Mouse (Mus musculus): ENCODE results near the gene Dnaja3. TPM values are rescaled to one million over a fixed set of nuclear protein-coding genes. Genes with fewer than 3 reads are reported as not detected.
A peak's percentile ranks its signal among the peaks of the same experiment; 100 is the strongest.
"Not testable (repeated sequence)": the region's sequence is repeated elsewhere in the genome, so short reads cannot be mapped to it uniquely, and the experiment has no call there.

The Dnaja3 gene
- polyA plus RNA-seq, 1 experiment from 2014 or later, result 62.6 TPM

GRCm38 (mm10) chr16:4726528-4727128 lies 86.8 kb downstream of the Dnaja3 start:
- H3K4me1 ChIP-seq, result 0 out of 2 replicates have a peak, but pooled peaks cover 11% of the 10 kb centered on the region
- WGBS, result under 1% methylated on average over 40 of the region's 40 CpGs
- ATAC-seq (ENCODE audit: insufficient number of reproducible peaks, low FRiP score, low TSS enrichment, low read depth), result peak; percentile 35
- peak overlapping the region; percentile 91 for H3K9ac ChIP-seq
- H3K4me3 ChIP-seq (replicated peaks), result peak overlapping the region; percentile 96
- no peaks in the 10 kb centered on the region for H3K27me3 ChIP-seq
- H3K36me3 ChIP-seq, result no peaks in the 10 kb centered on the region
- H3K4me2 ChIP-seq (replicated peaks), result peak overlapping the region; percentile 77
- peak overlapping the region; percentile 86 for H3K27ac ChIP-seq (replicated peaks)
- H3K9me3 ChIP-seq (replicated peaks), result no peaks in the 10 kb centered on the region

DNA sequence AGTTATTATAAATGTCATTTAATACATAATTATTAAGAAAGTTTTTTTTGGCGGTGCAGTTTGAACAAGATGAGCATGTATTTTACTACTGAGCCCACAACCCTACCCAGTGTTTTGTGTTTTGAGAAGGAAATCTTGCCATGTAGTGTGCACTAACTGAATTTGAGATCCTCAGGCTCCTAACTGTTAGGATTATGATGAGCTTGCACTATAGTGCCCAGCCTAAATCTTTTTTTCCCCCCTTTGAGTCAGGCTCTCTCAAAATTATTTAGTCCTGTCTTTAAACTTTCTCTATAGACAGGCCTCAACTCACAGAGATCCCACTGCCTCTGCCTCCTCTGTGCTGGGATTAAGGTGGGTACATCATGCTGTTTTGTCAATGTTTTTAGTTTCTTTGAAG lies 87.7 kb downstream of the Dnaja3 start:
- Histone ChIP-seq H3K36me3 (no peaks in the 10 kb centered on the region), H3K4me3 (replicated peaks) (peak overlapping the region; percentile 96), H3K9ac (no peak overlapping the region), H3K27ac (replicated peaks) (no peak overlapping the region), H3K4me2 (replicated peaks) (peak overlapping the region; percentile 77; the same call in 1 of the 2 replicates), H3K9me3 (replicated peaks) (no peaks in the 10 kb centered on the region), H3K4me1 (0 out of 2 replicates have a peak, but pooled peaks cover 11% of the 10 kb centered on the region), H3K27me3 (no peaks in the 10 kb centered on the region)
- WGBS, result 85% methylated on average over 1 of the region's 1 CpGs
- no peak for ATAC-seq (ENCODE audit: insufficient number of reproducible peaks, low FRiP score, low TSS enrichment, low read depth)

GRCm38 (mm10) chr16:4727963-4728362 lies 88.2 kb downstream of the Dnaja3 start:
- no peaks in the 10 kb centered on the region for H3K27me3 ChIP-seq
- H3K4me2 ChIP-seq (replicated peaks), result no peak overlapping the region
- no peak overlapping the region for H3K9ac ChIP-seq
- WGBS, result 21% methylated on average over 1 of the region's 1 CpGs
- H3K4me3 ChIP-seq (replicated peaks), result no peak overlapping the region
- ATAC-seq (ENCODE audit: insufficient number of reproducible peaks, low FRiP score, low TSS enrichment, low read depth), result no peak
- H3K9me3 ChIP-seq (replicated peaks), result no peaks in the 10 kb centered on the region
- H3K4me1 ChIP-seq, result 0 out of 2 replicates have a peak, but pooled peaks cover 11% of the 10 kb centered on the region
- no peak overlapping the region for H3K27ac ChIP-seq (replicated peaks)
- H3K36me3 ChIP-seq, result no peaks in the 10 kb centered on the region

GRCm38 (mm10) chr16:4730776-4731358 lies 91.1 kb downstream of the Dnaja3 start:
- H3K4me1 ChIP-seq, result 0 out of 2 replicates have a peak, but pooled peaks cover 11% of the 10 kb centered on the region
- WGBS, result 65% methylated on average over 3 of the region's 3 CpGs
- H3K27me3 ChIP-seq, result no peaks in the 10 kb centered on the region
- ATAC-seq (ENCODE audit: insufficient number of reproducible peaks, low FRiP score, low TSS enrichment, low read depth), result no peak
- H3K4me3 ChIP-seq (replicated peaks), result no peak overlapping the region
- H3K9me3 ChIP-seq (replicated peaks), result no peaks in the 10 kb centered on the region
- no peak overlapping the region for H3K9ac ChIP-seq
- H3K27ac ChIP-seq (replicated peaks), result no peak overlapping the region
- H3K36me3 ChIP-seq, result peaks cover 5% of the 10 kb centered on the region; the same call in 1 of the 2 replicates
- H3K4me2 ChIP-seq (replicated peaks), result no peak overlapping the region

DNA sequence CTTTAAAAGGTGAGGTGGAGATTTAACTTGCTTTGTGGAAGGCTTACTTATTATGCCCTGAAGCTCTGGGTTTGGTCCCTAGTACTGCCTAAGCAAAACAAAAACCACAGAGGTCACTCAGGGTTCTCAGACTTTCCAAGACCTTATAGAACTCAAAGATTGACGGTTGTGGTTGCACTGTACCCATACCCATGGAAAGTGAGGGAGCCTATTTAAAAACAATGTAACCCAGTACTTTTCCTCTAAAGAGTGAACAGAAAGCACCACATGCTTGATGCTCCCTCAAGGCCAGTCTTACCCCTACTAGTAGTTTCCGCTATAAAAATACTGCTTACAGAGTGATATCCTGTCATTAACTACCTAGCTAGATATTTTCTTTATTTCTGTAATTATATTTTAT lies 96.5 kb downstream of the Dnaja3 start:
- Histone ChIP-seq H3K27me3 (no peaks in the 10 kb centered on the region), H3K4me2 (replicated peaks) (no peak overlapping the region), H3K9ac (no peak overlapping the region), H3K4me3 (replicated peaks) (no peak overlapping the region), H3K9me3 (replicated peaks) (no peaks in the 10 kb centered on the region), H3K36me3 (peaks cover 5% of the 10 kb centered on the region; the same call in 1 of the 2 replicates), H3K27ac (replicated peaks) (no peak overlapping the region), H3K4me1 (no peaks in the 10 kb centered on the region; the same call in 1 of the 2 replicates)
- ATAC-seq (ENCODE audit: insufficient number of reproducible peaks, low FRiP score, low TSS enrichment, low read depth), result peak; percentile 34; the same call in 1 of the 2 replicates
- 77% methylated on average over 2 of the region's 2 CpGs for WGBS

GRCm38 (mm10) chr16:4739994-4740393 lies 100.2 kb downstream of the Dnaja3 start:
- no peak overlapping the region for H3K4me3 ChIP-seq (replicated peaks)
- no peaks in the 10 kb centered on the region for H3K9me3 ChIP-seq (replicated peaks)
- no peak overlapping the region for H3K9ac ChIP-seq
- H3K36me3 ChIP-seq, result peaks cover 12% of the 10 kb centered on the region
- 79% methylated on average over 2 of the region's 2 CpGs for WGBS
- ATAC-seq (ENCODE audit: insufficient number of reproducible peaks, low FRiP score, low TSS enrichment, low read depth), result no peak
- no peaks in the 10 kb centered on the region; the same call in 1 of the 2 replicates for H3K4me1 ChIP-seq
- no peak overlapping the region for H3K4me2 ChIP-seq (replicated peaks)
- no peak overlapping the region for H3K27ac ChIP-seq (replicated peaks)
- H3K27me3 ChIP-seq, result no peaks in the 10 kb centered on the region

DNA sequence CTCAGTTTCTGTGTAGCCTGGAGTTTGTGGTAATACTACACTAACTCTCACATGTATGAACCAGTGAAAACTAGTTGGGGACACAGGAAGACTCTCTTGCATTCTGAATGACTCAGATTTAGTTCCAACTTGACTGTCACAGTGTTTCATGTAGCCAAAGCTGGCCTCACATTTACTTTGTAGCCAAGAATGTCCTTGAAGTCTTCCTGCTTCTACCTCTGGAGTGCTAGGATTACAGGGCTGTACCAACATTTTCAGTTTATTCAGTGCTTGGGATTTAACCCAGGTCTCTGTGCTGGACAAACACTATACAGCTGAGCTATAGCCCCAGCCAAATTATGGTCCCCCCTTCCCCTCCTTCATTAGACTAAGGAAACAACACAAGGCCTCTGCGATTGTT lies 102.4 kb downstream of the Dnaja3 start:
- Histone ChIP-seq H3K27me3 (no peaks in the 10 kb centered on the region), H3K9ac (no peak overlapping the region), H3K4me3 (replicated peaks) (no peak overlapping the region), H3K27ac (replicated peaks) (no peak overlapping the region), H3K36me3 (peaks cover 7% of the 10 kb centered on the region; the same call in 1 of the 2 replicates), H3K4me1 (no peaks in the 10 kb centered on the region), H3K9me3 (replicated peaks) (no peaks in the 10 kb centered on the region), H3K4me2 (replicated peaks) (no peak overlapping the region)
- no peak for ATAC-seq (ENCODE audit: insufficient number of reproducible peaks, low FRiP score, low TSS enrichment, low read depth)
- 100% methylated on average over 1 of the region's 1 CpGs for WGBS

- no peak for ATAC-seq (ENCODE audit: insufficient number of reproducible peaks, low FRiP score, low TSS enrichment, low read depth)
- Histone ChIP-seq H3K9me3 (replicated peaks) (no peaks in the 10 kb centered on the region), H3K9ac (no peak overlapping the region), H3K27me3 (no peaks in the 10 kb centered on the region), H3K4me1 (0 out of 2 replicates have a peak, but pooled peaks cover 6% of the 10 kb centered on the region), H3K36me3 (no peaks in the 10 kb centered on the region), H3K27ac (replicated peaks) (no peak overlapping the region), H3K4me2 (replicated peaks) (no peak overlapping the region), H3K4me3 (replicated peaks) (no peak overlapping the region)
- WGBS, result 86% methylated on average over 3 of the region's 3 CpGs
Observed at GRCm38 (mm10) chr16:4752155-4752554, 112.4 kb downstream of the Dnaja3 start.

- H3K4me2 ChIP-seq (replicated peaks), result no peak overlapping the region
- no peaks in the 10 kb centered on the region for H3K36me3 ChIP-seq
- WGBS, result 88% methylated on average over 3 of the region's 3 CpGs
- H3K4me1 ChIP-seq, result 0 out of 2 replicates have a peak, but pooled peaks cover 6% of the 10 kb centered on the region
- H3K9ac ChIP-seq, result no peak overlapping the region
- H3K27ac ChIP-seq (replicated peaks), result no peak overlapping the region
- ATAC-seq (ENCODE audit: insufficient number of reproducible peaks, low FRiP score, low TSS enrichment, low read depth), result no peak
- no peaks in the 10 kb centered on the region for H3K9me3 ChIP-seq (replicated peaks)
- H3K27me3 ChIP-seq, result no peaks in the 10 kb centered on the region
- no peak overlapping the region for H3K4me3 ChIP-seq (replicated peaks)
Observed at GRCm38 (mm10) chr16:4754045-4754444, 114.3 kb downstream of the Dnaja3 start.

GRCm38 (mm10) chr16:4756660-4757335 lies 117.0 kb downstream of the Dnaja3 start:
- WGBS, result 1% methylated on average over 38 of the region's 42 CpGs
- H3K27me3 ChIP-seq; H3K4me1 ChIP-seq; H3K36me3 ChIP-seq; H3K9me3 ChIP-seq (replicated peaks): not testable (repeated sequence)
- peak; percentile 76 for ATAC-seq (ENCODE audit: insufficient number of reproducible peaks, low FRiP score, low TSS enrichment, low read depth)
- Histone ChIP-seq H3K27ac (replicated peaks) (peak overlapping the region; percentile 71), H3K4me3 (replicated peaks) (peak overlapping the region; percentile 40), H3K9ac (peak overlapping the region; percentile 9; the same call in 1 of the 2 replicates), H3K4me2 (replicated peaks) (peak overlapping the region; percentile 38)

Measured in embryonic facial prominence, embryonic 15.5 days (tissue).